Mouse (Mus musculus) erythroblast, adult 5-6 weeks (primary cell): ENCODE data around the gene Npc1l1. TPM values are rescaled to one million over a fixed set of nuclear protein-coding genes. Genes with fewer than 3 reads are reported as not detected.
A peak's percentile ranks its signal among the peaks of the same experiment; 100 is the strongest.
"Not testable (repeated sequence)": the region's sequence is repeated elsewhere in the genome, so short reads cannot be mapped to it uniquely, and the experiment has no call there.

Experiments used
- ATAC-seq: replicated peaks from 2 replicates; pipeline ENCODE4 v1.8.0; 2016; ENCODE audit warnings: moderate number of reproducible peaks, mild to moderate bottlenecking, moderate TSS enrichment, inconsistent platforms; ENCODE audit not compliant: poor library complexity, low FRiP score, severe bottlenecking
- total RNA-seq, 2 experiments: library from RNA; stranded (forward) in 1 of 2; stranded (reverse) in 1 of 2; fragments of 150-400 nt in 1 of 2; fragments of 200-764, 138-1000 nt in 1 of 2; gene quantifications; 2 replicates each; pipeline versions ENCODE4 v1.2.3 to v1.2.4; 2015 to 2017; ENCODE audit warnings: low replicate concordance in 2 of 2

The Npc1l1 gene
- total RNA-seq (2015; ENCODE audit: low replicate concordance) (not detected in 2 replicates), total RNA-seq (2017; ENCODE audit: low replicate concordance) (not detected in 2 replicates)

- no peak for ATAC-seq
These were observed at the start of gene Npc1l1 for GRCm38 (mm10) chr11:6230012-6230411. Npc1l1 (minus strand) TSS chr11:6230143.

DNA sequence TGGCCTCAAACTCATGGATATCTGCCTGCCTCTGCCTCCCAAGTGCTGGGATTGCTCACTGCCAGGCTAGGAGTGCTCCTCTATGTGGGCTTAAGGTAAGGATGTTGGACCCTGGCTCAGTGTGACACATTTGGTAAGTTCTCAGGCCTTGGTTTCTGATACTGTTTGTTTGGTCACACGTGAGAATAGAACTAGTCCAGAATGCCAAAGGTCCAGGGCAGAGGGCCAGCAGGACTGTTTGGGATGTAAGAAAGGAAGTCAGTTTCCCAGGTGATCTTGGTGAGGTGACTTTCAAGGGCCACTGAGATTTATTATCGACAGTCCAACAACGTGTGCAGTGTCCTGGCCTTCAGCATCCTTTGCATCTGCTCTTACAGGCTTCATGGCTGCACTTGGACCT lies 46.5 kb upstream of the Npc1l1 start:
- ATAC-seq, result no peak

GRCm38 (mm10) chr11:6275094-6275484 lies 45.1 kb upstream of the Npc1l1 start:
- ATAC-seq, result peak; percentile 15; the same call in 1 of the 2 replicates

DNA sequence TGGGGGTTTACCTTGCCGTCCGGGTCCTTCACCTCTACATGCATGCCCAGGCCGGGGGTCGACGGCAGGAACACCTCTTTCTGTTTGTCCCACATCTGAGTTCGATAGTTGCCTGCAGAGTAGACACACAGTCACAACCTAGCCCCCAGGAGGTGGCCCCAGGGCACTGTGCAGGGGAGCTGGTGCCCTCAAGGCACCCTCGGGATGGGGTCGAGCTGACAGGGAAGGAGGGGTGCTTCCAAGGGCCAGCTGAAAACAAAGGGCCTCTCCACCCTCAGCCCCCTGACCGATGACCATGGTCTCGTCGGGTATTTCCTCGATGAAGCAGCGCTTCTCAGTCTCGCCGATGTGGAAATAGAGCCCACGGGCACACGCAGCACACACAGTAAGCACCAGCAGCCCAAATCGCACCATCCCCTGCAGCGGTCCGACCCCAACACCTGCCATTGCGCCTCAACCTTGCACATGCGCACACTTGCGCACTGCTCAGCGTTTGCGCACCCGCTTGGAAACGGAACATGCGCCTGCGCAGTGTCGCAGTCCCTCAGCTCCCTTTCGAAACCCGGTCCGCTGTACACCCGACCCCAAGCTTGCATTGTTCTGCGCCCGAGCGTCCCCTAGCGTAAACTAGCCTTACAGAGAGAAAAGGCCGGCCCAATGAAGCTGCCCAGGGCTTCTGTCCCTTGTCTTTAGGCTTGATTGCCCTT lies 44.6 kb upstream of the Npc1l1 start, which contains the start of gene Tmed4:
Tmed4 (minus strand) TSS at position 484 of the 707 bp plus-strand sequence.
- ATAC-seq, result peak; percentile 97

DNA sequence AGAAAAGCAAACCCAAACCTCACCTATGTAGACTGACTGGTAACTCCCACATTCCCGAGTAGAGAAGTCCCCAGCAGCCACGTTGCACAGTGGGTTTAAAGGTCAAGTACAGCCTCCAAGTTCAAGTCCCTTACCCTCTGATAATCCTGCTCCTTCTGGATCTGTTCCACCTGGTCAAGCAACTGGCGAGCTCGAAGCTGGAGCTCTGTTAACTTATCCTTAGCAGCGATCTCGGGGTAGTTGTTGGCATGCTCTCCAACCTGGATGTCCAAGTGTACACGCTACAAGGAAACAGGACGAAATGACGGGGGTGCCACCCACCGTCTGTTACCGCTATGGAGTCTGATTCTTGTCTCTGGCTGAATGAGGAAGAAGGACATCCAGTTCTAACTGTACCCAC lies 43.7 kb upstream of the Npc1l1 start:
- no peak for ATAC-seq

- ATAC-seq, result peak; percentile 99
These were observed 37.6 kb upstream of the Npc1l1 start, which contains the start of gene Ddx56 for GRCm38 (mm10) chr11:6267320-6268254. Ddx56 (minus strand) TSS chr11:6267772.

DNA sequence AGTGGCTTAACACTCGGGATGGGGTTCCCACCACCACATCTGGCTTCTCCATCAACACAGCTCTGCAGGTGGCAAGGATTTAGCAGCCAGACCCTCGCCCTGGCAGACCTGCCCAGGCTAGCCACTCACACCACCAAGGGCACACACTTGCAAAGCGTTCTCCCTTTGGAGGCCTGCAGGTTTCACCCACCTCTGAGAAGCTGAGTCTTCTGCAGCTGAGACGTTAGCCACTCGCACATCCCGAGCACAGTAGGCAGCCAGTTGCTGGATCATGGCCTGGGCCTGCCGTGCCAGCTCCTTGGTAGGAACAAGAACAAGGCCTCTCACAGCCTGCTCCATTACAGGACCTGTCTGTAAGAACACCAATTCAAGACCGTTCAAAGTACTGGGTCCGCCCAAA lies 36.7 kb upstream of the Npc1l1 start:
- ATAC-seq, result no peak

DNA sequence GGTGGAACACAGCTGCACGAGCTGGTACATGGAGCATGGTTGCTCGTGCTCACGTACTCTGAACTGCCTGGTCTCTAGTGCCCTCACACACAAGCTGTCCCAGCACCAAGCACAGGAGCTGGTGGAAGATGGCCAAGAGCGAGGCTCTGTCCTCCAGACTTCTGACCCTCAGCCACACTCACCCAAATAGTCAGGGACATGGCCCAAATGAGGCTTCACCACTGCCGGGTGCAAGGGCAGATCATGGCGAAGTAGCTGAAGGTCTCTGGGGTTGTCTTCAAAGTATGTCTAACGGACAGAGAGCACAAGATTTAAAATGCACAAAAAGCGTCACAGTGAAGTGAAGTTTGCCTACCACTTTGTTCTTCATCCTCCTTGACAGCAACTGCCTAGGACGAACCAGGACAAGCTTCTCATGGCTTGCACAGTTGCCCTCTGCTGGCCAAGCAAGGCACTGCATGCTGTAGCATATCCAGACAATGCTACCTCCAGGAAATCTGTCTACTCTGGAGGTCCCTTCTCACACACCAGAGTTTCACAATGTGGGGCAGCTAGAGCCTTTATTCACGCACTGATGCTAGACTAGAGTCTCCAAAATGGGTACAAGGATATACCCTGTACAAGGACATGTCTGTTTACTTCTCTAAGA lies 31.6 kb upstream of the Npc1l1 start:
- peak; percentile 80 for ATAC-seq

DNA sequence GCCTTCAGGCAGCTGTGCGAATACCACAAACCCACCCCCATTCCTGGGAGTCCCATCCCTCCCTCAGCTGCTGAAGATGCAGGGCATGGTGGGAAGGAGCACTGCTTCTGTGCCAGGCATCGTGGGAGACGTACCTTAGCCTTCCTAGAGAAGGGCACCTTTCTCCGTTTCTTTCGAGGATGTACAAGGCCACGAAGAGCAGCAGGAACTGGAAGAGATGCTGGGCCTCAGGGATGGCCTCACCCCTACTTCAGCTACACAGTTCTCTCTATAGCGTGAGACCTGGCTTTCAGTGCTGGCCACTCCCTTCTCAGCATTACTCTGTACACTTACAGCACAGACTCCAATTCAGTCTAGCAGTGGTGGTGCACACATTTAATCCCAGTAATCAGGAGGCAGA lies 29.5 kb upstream of the Npc1l1 start:
- no peak for ATAC-seq

GRCm38 (mm10) chr11:6256490-6257072 lies 26.6 kb upstream of the Npc1l1 start:
- no peak for ATAC-seq

GRCm38 (mm10) chr11:6254602-6255001 lies 24.7 kb upstream of the Npc1l1 start:
- not testable (repeated sequence) for ATAC-seq

DNA sequence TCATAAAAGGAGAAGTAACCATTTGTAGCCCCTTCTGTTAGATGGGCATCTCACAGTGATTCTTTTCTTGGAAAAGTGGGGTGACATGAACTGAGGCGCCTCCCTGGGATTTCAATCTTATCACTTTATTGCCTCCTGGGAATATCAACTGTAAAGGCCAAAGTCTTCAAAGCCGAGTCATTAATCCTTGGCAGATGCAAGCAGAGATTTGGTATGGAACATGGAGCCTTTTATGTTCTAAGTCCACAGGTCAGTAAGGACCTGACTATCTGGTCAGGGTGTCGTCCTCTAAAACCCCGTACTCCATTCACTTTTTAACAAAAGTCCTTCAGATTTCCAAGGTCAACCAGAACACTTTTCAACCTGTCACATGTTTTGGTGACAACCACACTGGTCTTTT lies 22.9 kb upstream of the Npc1l1 start:
- ATAC-seq, result no peak

DNA sequence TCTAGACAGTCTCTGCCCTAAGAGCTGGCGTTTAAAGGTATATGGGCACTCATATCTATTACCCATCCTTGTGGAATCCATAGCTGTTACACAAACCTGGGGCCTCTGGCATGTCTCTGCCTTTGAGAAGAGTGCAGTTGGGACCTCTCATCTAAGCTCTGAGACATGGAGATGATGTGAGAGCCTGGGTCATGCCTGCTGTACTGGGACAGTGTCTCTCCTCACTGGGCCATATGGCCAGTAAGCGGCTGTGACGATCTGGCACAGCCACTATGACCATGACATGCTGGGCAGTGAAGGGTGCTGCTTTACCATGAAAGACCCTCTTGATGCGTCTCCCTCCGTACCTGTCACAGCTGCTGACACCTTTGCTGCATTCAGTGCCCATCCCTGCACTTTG lies 22.3 kb upstream of the Npc1l1 start:
- ATAC-seq, result no peak

DNA sequence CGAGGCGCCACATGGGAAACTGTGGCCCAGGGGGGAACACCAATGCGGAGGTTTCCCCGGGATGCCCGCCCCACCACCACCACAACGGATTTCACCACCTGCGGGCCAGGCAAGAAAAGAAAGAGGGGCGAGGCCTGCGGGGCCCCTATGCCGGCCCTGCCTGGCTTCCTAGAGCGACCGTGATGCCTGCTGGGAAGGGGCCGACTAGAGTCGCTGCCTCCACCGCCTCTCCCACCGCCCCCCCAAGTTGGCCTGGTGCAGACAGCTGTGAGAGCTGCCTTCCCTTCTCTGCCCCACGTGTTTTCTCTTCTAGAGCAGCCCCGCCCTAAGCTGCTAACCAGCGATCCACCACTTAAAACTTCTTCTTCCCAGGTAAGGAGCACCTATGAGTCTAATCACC lies 14.8 kb upstream of the Npc1l1 start:
- no peak for ATAC-seq

DNA sequence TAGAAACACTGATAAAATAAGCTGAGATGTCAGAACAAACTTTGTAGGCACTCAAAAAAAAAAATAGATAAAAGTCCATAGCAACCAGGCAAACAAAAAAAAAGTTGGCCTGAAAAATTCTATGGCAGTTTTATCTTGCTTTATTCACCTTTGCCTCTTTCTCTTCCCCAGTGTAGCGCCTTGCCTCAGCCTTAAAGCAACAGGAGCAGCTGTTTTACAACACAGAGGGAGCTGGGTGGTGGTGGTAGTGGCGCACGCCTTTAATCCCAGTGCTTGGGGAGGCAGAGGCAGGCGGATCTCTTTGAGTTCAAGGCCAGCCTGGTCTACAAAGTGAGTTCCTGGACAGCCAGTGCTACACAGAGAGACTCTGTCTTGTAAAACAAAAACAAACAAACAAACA lies 3.1 kb upstream of the Npc1l1 start:
- no peak for ATAC-seq

DNA sequence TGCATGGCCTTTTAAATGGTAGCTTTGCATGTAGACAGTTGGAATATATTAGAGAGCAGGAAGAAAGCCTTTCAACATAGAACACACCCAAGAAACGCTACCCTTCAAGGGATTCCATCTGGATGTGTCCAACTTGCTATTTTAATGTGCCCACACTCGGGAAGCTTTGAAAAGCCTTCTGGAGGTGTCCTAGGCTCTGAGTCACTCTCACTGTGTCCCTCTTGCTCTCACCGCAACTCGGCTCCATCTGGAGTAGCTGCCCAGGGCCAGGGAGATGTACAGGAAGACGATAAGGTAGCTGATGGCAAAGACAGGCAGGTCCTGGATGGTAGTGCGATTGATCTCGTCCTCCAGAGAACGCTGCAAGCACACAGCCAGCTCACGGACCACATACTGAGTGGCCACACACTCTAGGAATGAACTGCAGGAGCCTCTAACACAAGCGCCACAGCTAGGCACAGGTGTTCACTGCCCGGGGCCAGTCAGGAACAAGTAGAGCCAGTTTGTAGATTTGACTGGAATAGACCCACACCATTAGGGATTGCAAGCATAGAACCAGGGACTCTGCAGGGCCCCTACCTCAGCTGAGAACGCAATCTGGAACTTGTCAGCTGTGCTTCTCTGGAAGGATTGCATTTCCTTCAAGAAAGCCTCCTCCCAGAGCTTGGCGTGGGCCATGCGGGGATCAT lies 5.3 kb downstream of the Npc1l1 start:
- no peak for ATAC-seq

DNA sequence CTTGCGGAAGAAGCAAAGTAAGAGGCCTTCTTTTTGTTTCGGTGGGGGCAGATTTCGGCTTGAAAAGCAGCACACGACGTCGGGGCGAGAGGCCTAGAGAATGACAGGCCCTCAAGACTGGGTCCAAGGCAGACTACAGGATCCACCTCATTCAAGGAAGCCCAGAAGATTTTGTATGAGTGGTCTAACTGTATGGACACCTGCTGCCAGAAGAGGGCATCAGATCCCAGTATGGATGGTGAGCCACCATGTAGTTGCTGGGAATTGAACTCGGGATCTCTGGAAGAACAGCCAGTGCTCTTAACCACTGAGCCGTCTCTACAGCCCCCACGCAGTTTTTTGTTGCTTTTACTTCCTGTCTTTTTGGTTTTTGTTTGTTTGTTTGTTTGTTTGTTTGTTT lies 7.8 kb downstream of the Npc1l1 start:
- no peak for ATAC-seq

DNA sequence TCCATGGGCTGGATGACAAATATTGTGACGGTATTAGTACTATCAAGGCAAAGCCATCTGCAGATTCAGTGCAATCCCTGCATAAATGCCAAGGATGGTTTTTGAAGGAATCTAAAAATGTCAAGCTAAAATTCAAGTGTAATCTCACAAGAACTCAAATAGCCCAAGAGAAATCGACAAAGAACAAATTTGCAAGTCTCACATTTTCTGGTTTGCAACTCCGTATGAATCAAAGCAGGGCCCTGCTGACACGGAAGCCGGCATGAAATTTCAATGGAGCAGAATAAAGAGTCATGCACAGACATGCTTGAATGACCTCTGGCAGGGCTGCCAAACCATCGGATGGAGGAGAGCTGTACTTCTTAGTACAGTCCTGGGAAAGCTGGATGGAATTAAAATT lies 10.0 kb downstream of the Npc1l1 start:
- no peak for ATAC-seq

DNA sequence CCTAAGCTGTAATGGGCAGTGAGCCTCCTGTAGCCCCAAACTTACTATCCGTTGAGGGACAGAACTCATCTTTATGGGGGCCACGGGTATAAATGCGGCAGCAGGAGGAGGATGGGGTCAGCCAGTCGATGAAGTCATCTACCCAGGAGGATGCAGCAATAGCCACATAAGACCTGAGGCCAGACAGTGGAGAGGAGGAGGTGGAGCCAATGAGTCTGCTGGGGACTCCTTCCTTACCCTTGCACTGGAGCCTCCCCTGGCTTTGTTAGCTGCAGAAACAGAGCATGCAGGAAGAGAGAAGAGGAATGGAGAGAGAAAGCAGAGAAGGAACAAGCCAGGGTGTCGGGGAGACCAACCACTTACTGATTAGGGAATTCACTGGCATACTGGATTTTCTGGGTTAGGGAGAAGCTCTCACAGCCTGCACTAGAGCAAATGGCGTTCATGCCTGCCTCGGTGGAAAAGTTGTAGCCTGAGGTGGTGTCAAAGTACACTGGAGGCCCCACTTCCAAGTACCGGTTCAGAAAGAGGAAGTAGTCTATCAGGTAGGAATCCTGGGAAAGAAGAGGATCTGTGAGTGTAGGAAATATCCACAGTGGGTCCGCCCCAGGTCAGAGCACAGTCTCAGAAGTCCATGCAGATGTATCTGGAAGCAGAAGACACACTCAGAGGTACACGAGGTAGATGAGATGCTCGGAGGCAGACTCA lies 11.6 kb downstream of the Npc1l1 start:
- ATAC-seq, result no peak
